Mouse (Mus musculus) heart, adult 18-20 months (tissue): ENCODE results near the gene Pcp2. TPM values are rescaled to one million over a fixed set of nuclear protein-coding genes. Genes with fewer than 3 reads are reported as not detected.

ENCODE experiments used
- total RNA-seq, 2 experiments: library from RNA; stranded (reverse); gene quantifications; 2 replicates each; pipeline ENCODE4 v1.2.3; 2021

The Pcp2 gene
- total RNA-seq, 2 experiments from 2014 or later = not detected

Other genes with a start within 250 kb of the Pcp2 start
- gene Arhgef18, start 232.5 kb downstream of the Pcp2 start, total RNA-seq = 10 to 100 TPM; 17.5 to 20.4 TPM
- gene Pex11g, start 157.9 kb downstream of the Pcp2 start, total RNA-seq = 1 to 10 TPM; 3.6 to 4.2 TPM
- gene Tex45, start 154.7 kb downstream of the Pcp2 start, total RNA-seq = not detected
- 10 to 100 TPM; 29.4 to 30.5 TPM for gene Zfp358, start 132.4 kb downstream of the Pcp2 start, total RNA-seq
- gene Mcoln1, start 125.1 kb downstream of the Pcp2 start, total RNA-seq = 10 to 100 TPM; 17.8 to 21.0 TPM
- 10 to 100 TPM in 1 of 2 experiments, 1 to 10 TPM in 1; 8.1 to 10.2 TPM for gene Pnpla6, start 110.2 kb downstream of the Pcp2 start, total RNA-seq
- under 1 TPM; 0.22 to 0.49 TPM for gene C330021F23Rik, start 57.6 kb downstream of the Pcp2 start, total RNA-seq
- gene Camsap3, start 38.3 kb downstream of the Pcp2 start, total RNA-seq = 1 to 10 TPM; 1.2 to 1.6 TPM
- gene Xab2, start 4.2 kb downstream of the Pcp2 start, total RNA-seq = 10 to 100 TPM; 14.0 to 20.3 TPM
- gene Pet100, start 4.0 kb downstream of the Pcp2 start, total RNA-seq = 10 to 100 TPM; 75.5 to 95.8 TPM
- gene Stxbp2, start 5.4 kb upstream of the Pcp2 start, total RNA-seq = 1 to 10 TPM; 4.3 to 9.3 TPM
- gene Retn, start 30.2 kb upstream of the Pcp2 start, total RNA-seq = 10 to 100 TPM in 1 of 2 experiments, 1 to 10 TPM in 1; 5.1 to 17.7 TPM
- under 1 TPM; 0.30 to 0.49 TPM for gene Mcemp1, start 40.2 kb upstream of the Pcp2 start, total RNA-seq
- gene Fcor, start 46.8 kb upstream of the Pcp2 start, total RNA-seq = 1 to 10 TPM in 1 of 2 experiments, under 1 TPM in 1; 0.82 to 7.1 TPM
- gene Trappc5, start 50.8 kb upstream of the Pcp2 start, total RNA-seq = 10 to 100 TPM; 20.0 to 21.2 TPM
- 1 to 10 TPM in 1 of 2 experiments, not detected in 1; 3.4 TPM for gene Fcer2a, start 68.6 kb upstream of the Pcp2 start, total RNA-seq
- 1 to 10 TPM in 1 of 2 experiments, under 1 TPM in 1; 0.47 to 1.0 TPM for gene Clec4g, start 95.1 kb upstream of the Pcp2 start, total RNA-seq
- gene Cd209a, start 123.4 kb upstream of the Pcp2 start, total RNA-seq = under 1 TPM; 0.82 to 0.87 TPM
- not detected for gene Cd209e, start 228.8 kb upstream of the Pcp2 start, total RNA-seq